Mouse (Mus musculus) forebrain, embryonic 14.5 days (tissue): ENCODE results near the gene Adamts13. TPM values are rescaled to one million over a fixed set of nuclear protein-coding genes. Genes with fewer than 3 reads are reported as not detected.

ENCODE experiments used
- ATAC-seq: fragments of 200-750 bp; cut with Nextera tagmentation; 2 replicates; pipeline ENCODE4 v1.8.0; 2017; ENCODE audit warnings: mild to moderate bottlenecking, moderate library complexity
- DNase-seq: peaks from one replicate; pipeline ENCODE4 v3.0.0-alpha.2; 2015; ENCODE audit warnings: low spot score
- H3K27ac ChIP-seq: fragments of 300-500 bp; sonication (generic); 2 replicates; pipeline ENCODE4 v1.5.1; 2014; ENCODE audit warnings: low read depth, mild to moderate bottlenecking, control low read depth, low read length, moderate library complexity
- H3K27me3 ChIP-seq: fragments of 300-500 bp; sonication (generic); replicated peaks from 2 replicates; pipeline ENCODE4 v1.6.1; 2014; ENCODE audit warnings: low read length, control low read depth, mixed read lengths; ENCODE audit not compliant: control insufficient read depth, insufficient read depth
- H3K36me3 ChIP-seq: fragments of 300-500 bp; sonication (generic); 2 replicates; pipeline ENCODE4 v1.6.1; 2014; ENCODE audit warnings: low read length, control low read depth; ENCODE audit not compliant: control insufficient read depth, insufficient read depth
- H3K4me1 ChIP-seq: fragments of 300-500 bp; sonication (generic); 2 replicates; pipeline ENCODE4 v1.6.1; 2014; ENCODE audit warnings: antibody characterized with exemption, low read length, control low read depth; ENCODE audit not compliant: control insufficient read depth, insufficient read depth
- H3K4me2 ChIP-seq: fragments of 300-500 bp; sonication (generic); 2 replicates; pipeline ENCODE4 v1.6.1; 2014; ENCODE audit warnings: mild to moderate bottlenecking, control low read depth, low read length
- H3K4me3 ChIP-seq: fragments of 300-500 bp; sonication (generic); 2 replicates; pipeline ENCODE4 v1.5.1; 2014; ENCODE audit warnings: low read depth, low read length, control low read depth
- H3K9ac ChIP-seq: fragments of 300-500 bp; sonication (generic); 2 replicates; pipeline ENCODE4 v1.6.1; 2014; ENCODE audit warnings: mild to moderate bottlenecking, low read length, control low read depth, moderate library complexity
- H3K9me3 ChIP-seq: fragments of 300-500 bp; sonication (generic); replicated peaks from 2 replicates; pipeline ENCODE4 v1.6.1; 2016; ENCODE audit warnings: low read length, control low read depth, mixed read lengths; ENCODE audit not compliant: control insufficient read depth
- WGBS: fragments of 180-500 bp; shearing (Covaris S2); extraction: QIAGEN DNeasy Blood & Tissue Kit; methylation state at CpG from one replicate; pipeline ENCODE4 v1.1.7; 2014; 5-methylcytosine and 5-hydroxymethylcytosine counted together
- polyA plus RNA-seq: library from polyadenylated mRNA; unstranded; fragments of >200 nt; fragmentation: Nextera tagmentation; extraction: Ambion mirVana; gene quantifications from 2 replicates; pipeline ENCODE4 v1.2.1, GENCODE M21; 2014

Adamts13 gene
- polyA plus RNA-seq, 1 experiment from 2014 or later, result 0.53 TPM

DNA sequence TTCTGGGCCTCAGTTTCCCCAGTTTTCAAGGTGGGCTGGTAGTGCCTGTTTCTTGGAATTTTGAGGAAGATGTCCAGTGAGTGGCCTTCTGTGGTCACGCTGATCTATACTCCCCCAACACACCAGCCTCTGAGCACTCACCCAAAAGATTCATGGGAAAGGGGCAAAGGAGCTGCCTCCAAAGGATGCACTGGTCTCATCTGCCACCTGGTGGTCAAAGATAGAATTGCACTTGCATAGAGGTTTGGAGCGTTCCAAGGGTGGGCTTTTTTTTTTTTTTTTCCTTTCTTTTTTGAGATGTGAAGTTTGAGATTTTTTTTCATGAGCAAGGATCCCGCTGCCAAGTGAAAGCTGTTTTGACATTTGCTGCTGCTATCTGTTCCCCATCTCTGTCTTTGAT lies 65.4 kb downstream of the Adamts13 start:
- no peaks in the 10 kb centered on the region for H3K4me1 ChIP-seq
- no peaks in the 10 kb centered on the region for H3K36me3 ChIP-seq
- ATAC-seq (peak; percentile 61; the same call in 1 of the 2 replicates), DNase-seq (peak; percentile 91)
- H3K27ac ChIP-seq, result no peak overlapping the region
- WGBS, result 3% methylated on average over 3 of the region's 3 CpGs
- no peak overlapping the region for H3K9ac ChIP-seq
- H3K4me2 ChIP-seq, result no peak overlapping the region
- no peaks in the 10 kb centered on the region for H3K9me3 ChIP-seq
- no peaks in the 10 kb centered on the region for H3K27me3 ChIP-seq
- no peak overlapping the region for H3K4me3 ChIP-seq

GRCm38 (mm10) chr2:27039286-27039685 lies 66.1 kb downstream of the Adamts13 start:
- Histone ChIP-seq H3K27ac (no peak overlapping the region), H3K4me2 (no peak overlapping the region), H3K4me1 (no peaks in the 10 kb centered on the region), H3K36me3 (no peaks in the 10 kb centered on the region), H3K9me3 (no peaks in the 10 kb centered on the region), H3K27me3 (no peaks in the 10 kb centered on the region), H3K9ac (no peak overlapping the region), H3K4me3 (no peak overlapping the region)
- ATAC-seq, result peak; percentile 40; the same call in 1 of the 2 replicates
- WGBS, result 0% methylated on average over 1 of the region's 1 CpGs
- no peak for DNase-seq

GRCm38 (mm10) chr2:27042131-27042844 lies 69.1 kb downstream of the Adamts13 start:
- H3K4me3 ChIP-seq, result no peak overlapping the region
- 75% methylated on average over 8 of the region's 8 CpGs for WGBS
- no peak overlapping the region for H3K4me2 ChIP-seq
- no peaks in the 10 kb centered on the region for H3K36me3 ChIP-seq
- no peak overlapping the region for H3K9ac ChIP-seq
- ATAC-seq (no peak), DNase-seq (no peak)
- H3K27ac ChIP-seq, result no peak overlapping the region
- H3K4me1 ChIP-seq, result no peaks in the 10 kb centered on the region
- H3K9me3 ChIP-seq, result no peaks in the 10 kb centered on the region
- no peaks in the 10 kb centered on the region for H3K27me3 ChIP-seq

- Histone ChIP-seq H3K27ac (no peak overlapping the region), H3K27me3 (no peaks in the 10 kb centered on the region), H3K4me2 (no peak overlapping the region), H3K4me3 (no peak overlapping the region), H3K4me1 (no peaks in the 10 kb centered on the region), H3K9ac (no peak overlapping the region), H3K9me3 (no peaks in the 10 kb centered on the region), H3K36me3 (no peaks in the 10 kb centered on the region)
- DNase-seq (peak; percentile 85), ATAC-seq (peak; percentile 89)
- WGBS, result 24% methylated on average over 3 of the region's 3 CpGs
Observed at GRCm38 (mm10) chr2:27043461-27043860, 70.2 kb downstream of the Adamts13 start.

DNA sequence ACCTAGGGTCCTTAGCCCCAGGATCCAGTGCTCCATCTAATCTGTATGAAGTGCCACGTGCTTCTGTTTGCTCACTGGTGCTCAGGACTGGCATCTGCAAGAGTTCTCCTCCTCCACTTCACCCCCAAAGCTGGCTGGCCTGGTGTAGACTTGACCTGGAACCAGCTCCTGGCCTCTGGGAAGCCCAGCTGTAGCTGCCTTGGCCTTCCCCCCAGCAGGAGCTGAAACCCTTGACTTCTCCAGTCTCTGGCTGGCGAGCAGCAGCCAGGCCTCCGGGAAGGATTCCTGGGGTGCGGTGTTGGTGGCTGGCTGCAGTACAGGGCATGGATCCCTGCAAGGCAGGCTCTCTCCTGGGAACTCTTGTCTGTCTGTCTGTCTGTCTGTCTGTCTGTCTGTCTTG lies 71.0 kb downstream of the Adamts13 start:
- ATAC-seq (no peak), DNase-seq (no peak)
- H3K27me3 ChIP-seq, result no peaks in the 10 kb centered on the region
- H3K36me3 ChIP-seq, result no peaks in the 10 kb centered on the region
- H3K4me2 ChIP-seq, result no peak overlapping the region
- H3K4me3 ChIP-seq, result no peak overlapping the region
- WGBS, result 89% methylated on average over 3 of the region's 4 CpGs
- H3K9ac ChIP-seq, result no peak overlapping the region
- no peaks in the 10 kb centered on the region for H3K4me1 ChIP-seq
- H3K27ac ChIP-seq, result no peak overlapping the region
- H3K9me3 ChIP-seq, result no peaks in the 10 kb centered on the region

DNA sequence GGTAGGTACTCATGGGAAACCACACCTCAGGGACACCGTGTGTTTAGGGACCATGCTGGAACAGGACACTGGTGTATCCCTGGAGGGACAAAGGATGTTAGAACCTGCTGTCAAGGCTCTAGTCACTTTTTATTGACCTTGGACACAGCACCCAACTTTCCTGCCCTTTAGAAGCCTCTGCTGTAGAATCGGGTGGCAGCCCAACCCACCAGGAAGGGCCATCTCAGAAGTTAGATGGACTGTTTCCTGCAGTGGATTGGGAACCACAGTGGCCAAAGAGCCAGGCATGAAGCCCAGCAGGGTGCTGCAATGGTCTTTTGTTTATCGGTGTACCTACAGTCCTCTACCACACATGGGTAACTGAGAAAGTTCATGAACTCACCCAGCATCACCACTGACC lies 71.4 kb downstream of the Adamts13 start:
- Histone ChIP-seq H3K27me3 (no peaks in the 10 kb centered on the region), H3K9ac (no peak overlapping the region), H3K4me1 (no peaks in the 10 kb centered on the region), H3K9me3 (no peaks in the 10 kb centered on the region), H3K4me2 (no peak overlapping the region), H3K27ac (no peak overlapping the region), H3K4me3 (no peak overlapping the region), H3K36me3 (no peaks in the 10 kb centered on the region)
- 87% methylated on average over 3 of the region's 3 CpGs for WGBS
- ATAC-seq, result no peak
- DNase-seq, result no peak

DNA sequence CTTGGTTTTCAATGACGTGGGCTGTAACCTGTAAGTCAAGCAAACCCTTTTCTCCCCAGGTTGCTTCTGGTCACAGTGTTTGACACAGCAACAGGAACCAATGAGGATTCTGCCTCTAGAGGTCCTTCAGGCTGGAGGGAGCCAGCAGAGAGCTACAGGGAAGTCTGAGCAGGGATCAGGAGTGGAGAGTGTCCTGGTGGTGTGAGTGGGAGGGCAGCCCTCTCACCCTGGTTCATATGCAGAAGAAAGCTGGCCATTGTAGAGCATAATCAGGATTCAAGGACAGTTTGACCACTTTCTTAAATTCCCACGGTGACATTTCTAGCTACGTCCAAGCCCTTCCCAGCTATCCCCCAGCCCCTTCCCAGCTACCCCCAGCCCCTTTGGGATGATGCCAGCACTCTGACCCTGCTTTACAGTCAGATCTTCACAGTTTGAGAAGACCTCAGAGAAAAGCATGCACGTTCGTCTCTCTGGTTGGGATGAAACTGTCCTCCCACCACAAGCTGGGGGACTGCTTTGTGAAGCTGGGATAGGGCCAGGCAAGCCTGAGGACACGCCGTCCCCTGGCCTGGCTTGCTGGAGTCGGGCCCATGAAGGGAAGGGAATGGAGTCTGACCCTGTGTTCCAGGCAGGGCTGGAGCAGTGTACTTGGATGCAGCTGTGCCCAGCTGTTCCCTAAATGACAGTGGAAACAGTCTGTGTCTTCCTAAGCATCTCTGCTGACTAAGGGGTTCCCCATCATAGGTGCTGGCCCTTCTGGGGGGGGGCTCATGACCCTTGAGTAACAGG lies 73.0 kb downstream of the Adamts13 start:
- ATAC-seq (no peak), DNase-seq (no peak)
- 68% methylated on average over 8 of the region's 8 CpGs for WGBS
- no peak overlapping the region for H3K9ac ChIP-seq
- H3K4me2 ChIP-seq, result no peak overlapping the region
- H3K4me3 ChIP-seq, result no peak overlapping the region
- no peak overlapping the region for H3K27ac ChIP-seq
- no peaks in the 10 kb centered on the region for H3K4me1 ChIP-seq
- H3K36me3 ChIP-seq, result no peaks in the 10 kb centered on the region
- H3K27me3 ChIP-seq, result no peaks in the 10 kb centered on the region
- no peaks in the 10 kb centered on the region for H3K9me3 ChIP-seq

- no peaks in the 10 kb centered on the region for H3K9me3 ChIP-seq
- no peak overlapping the region for H3K4me3 ChIP-seq
- no peaks in the 10 kb centered on the region for H3K4me1 ChIP-seq
- DNase-seq (no peak), ATAC-seq (no peak)
- no peak overlapping the region for H3K27ac ChIP-seq
- no peak overlapping the region for H3K9ac ChIP-seq
- no peaks in the 10 kb centered on the region for H3K36me3 ChIP-seq
- 38% methylated on average over 6 of the region's 6 CpGs for WGBS
- no peak overlapping the region for H3K4me2 ChIP-seq
- H3K27me3 ChIP-seq, result no peaks in the 10 kb centered on the region
Observed at GRCm38 (mm10) chr2:27049408-27049807, 76.2 kb downstream of the Adamts13 start.

GRCm38 (mm10) chr2:27058251-27058650 lies 85.0 kb downstream of the Adamts13 start:
- H3K9me3 ChIP-seq, result no peaks in the 10 kb centered on the region
- ATAC-seq (no peak), DNase-seq (no peak)
- H3K9ac ChIP-seq, result no peak overlapping the region
- H3K4me3 ChIP-seq, result no peak overlapping the region
- H3K4me1 ChIP-seq, result no peaks in the 10 kb centered on the region
- H3K27me3 ChIP-seq, result no peaks in the 10 kb centered on the region
- H3K36me3 ChIP-seq, result no peaks in the 10 kb centered on the region
- no peak overlapping the region for H3K27ac ChIP-seq
- 61% methylated on average over 4 of the region's 4 CpGs for WGBS
- H3K4me2 ChIP-seq, result no peak overlapping the region
